Mouse (Mus musculus): ENCODE data around the gene Hsd11b2.

The Hsd11b2 gene

DNA sequence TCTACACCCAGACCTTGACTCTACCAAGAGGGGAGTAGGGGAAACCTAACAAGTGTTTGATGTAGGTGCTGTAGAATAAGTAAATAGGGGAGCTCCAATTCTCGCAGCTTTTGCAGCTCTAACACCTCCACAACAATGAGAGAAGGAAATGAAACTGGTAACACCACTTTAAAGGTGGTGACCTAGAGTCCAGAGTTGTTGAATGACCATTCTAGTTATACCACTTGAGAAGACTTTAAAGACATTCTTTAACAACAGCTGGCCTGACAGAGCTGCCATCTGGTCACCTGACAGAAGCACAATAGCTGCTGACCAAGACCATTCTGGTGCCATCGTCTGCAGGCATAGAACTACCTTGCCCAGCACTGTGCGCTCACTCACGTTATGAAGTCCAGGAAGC, 20.4 kb downstream of the Hsd11b2 start:
- no peaks in the 10 kb centered on the region for H3K9me3 ChIP-seq (ENCODE audit: low read length)
- no peaks in the 10 kb centered on the region for H3K4me1 ChIP-seq (replicated peaks; ENCODE audit: low read depth, low read length)
- no peak for TF ChIP-seq NANOG (IDR thresholded peaks at IDR 0.05; ENCODE audit: borderline replicate concordance, low read length)
- TF ChIP-seq CTCF (conservative IDR thresholded peaks at IDR 0.05; ENCODE audit: low read length), result no peak
- TF ChIP-seq POU5F1 (IDR thresholded peaks at IDR 0.05; ENCODE audit: borderline replicate concordance, low read length), result no peak
- peaks cover 67% of the 10 kb centered on the region for H3K36me3 ChIP-seq (ENCODE audit: insufficient read depth, low read length)
- no peak overlapping the region for H3K4me3 ChIP-seq (replicated peaks; ENCODE audit: low read length)
- H3K27me3 ChIP-seq (ENCODE audit: insufficient read depth, low read length), result no peaks in the 10 kb centered on the region

DNA sequence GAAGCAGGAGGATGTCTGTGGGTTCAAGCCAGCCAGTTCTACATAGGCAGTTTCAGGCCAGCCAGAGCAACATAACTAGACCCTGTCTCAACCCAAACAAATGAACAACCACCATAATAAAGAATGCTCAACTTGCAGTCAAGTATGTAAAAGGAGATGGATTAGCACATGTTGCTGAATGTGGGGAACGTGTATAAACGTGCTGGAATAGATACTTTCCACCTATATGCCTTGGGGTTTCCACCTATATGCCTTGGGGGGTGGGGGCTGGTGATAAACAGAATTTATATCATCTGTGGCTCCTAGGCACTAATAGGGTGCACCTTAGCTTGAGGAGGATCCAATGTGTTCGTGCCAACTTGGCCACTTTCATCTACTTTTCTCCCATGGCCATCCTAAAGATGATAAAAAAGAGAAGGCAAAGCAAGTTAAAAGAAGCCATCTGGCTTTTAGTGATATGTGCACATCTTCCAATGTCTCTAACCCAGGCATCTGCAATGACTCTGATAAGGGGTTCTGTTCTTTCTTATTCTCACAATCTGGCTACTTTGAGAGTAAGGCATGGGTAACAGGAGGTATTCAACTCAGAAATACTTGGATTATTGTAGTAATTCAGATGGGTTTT, 23.6 kb downstream of the Hsd11b2 start:
- Histone ChIP-seq H3K9me3 (ENCODE audit: low read length) (no peaks in the 10 kb centered on the region), H3K4me3 (replicated peaks; ENCODE audit: low read length) (no peak overlapping the region), H3K27me3 (ENCODE audit: insufficient read depth, low read length) (no peaks in the 10 kb centered on the region), H3K4me1 (replicated peaks; ENCODE audit: low read depth, low read length) (no peaks in the 10 kb centered on the region; the same call in 1 of the 2 replicates), H3K36me3 (ENCODE audit: insufficient read depth, low read length) (peaks cover 39% of the 10 kb centered on the region)
- TF ChIP-seq CTCF (conservative IDR thresholded peaks at IDR 0.05; ENCODE audit: low read length), result no peak
- TF ChIP-seq NANOG (IDR thresholded peaks at IDR 0.05; ENCODE audit: borderline replicate concordance, low read length), result no peak
- no peak for TF ChIP-seq POU5F1 (IDR thresholded peaks at IDR 0.05; ENCODE audit: borderline replicate concordance, low read length)

DNA sequence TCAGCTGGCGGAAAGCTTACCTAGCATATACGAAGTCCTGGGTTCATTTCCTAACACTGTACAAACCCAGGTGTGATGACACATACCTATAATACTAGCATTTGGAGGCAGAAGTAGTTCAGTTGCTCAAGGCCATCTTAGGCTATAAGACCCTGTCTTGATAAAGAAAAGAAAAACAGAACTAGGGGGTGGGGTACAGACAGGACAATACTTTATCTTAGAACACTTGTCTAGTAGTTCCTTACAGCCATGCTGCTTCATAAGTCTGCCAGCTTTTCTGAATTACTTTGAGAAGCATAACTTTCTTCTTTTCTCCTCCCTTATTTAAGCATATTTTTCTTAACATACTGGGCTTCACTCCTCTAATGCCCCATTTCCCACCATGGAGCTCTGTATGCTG, 24.3 kb downstream of the Hsd11b2 start:
- no peak overlapping the region for H3K4me3 ChIP-seq (replicated peaks; ENCODE audit: low read length)
- H3K9me3 ChIP-seq (ENCODE audit: low read length), result no peaks in the 10 kb centered on the region
- H3K4me1 ChIP-seq (replicated peaks; ENCODE audit: low read depth, low read length), result no peaks in the 10 kb centered on the region; the same call in 1 of the 2 replicates
- H3K36me3 ChIP-seq (ENCODE audit: insufficient read depth, low read length), result peaks cover 32% of the 10 kb centered on the region
- TF ChIP-seq POU5F1 (IDR thresholded peaks at IDR 0.05; ENCODE audit: borderline replicate concordance, low read length), result no peak
- TF ChIP-seq NANOG (IDR thresholded peaks at IDR 0.05; ENCODE audit: borderline replicate concordance, low read length), result no peak
- TF ChIP-seq CTCF (conservative IDR thresholded peaks at IDR 0.05; ENCODE audit: low read length), result no peak
- H3K27me3 ChIP-seq (ENCODE audit: insufficient read depth, low read length), result no peaks in the 10 kb centered on the region

DNA sequence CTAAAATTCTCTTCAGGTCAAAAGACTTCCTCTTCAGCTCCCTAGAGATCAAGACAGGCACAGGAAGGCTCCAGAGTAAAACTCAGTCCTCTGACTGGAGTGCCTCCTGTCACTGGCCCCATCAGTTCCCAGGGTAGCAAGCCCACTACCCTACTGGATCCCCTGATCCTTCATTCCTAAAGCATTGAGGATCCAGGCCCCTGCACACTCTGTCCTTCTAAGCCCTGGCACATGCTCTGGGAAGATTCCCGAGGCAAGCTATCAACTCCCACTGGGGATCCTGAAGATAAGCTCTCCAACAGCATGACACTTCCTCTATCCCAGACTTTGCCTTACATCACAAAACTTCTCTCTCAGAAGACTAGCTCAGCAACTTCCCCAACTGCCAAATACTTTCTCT, 25.1 kb downstream of the Hsd11b2 start:
- H3K4me1 ChIP-seq (replicated peaks; ENCODE audit: low read depth, low read length), result no peaks in the 10 kb centered on the region; the same call in 1 of the 2 replicates
- peaks cover 23% of the 10 kb centered on the region for H3K36me3 ChIP-seq (ENCODE audit: insufficient read depth, low read length)
- H3K9me3 ChIP-seq (ENCODE audit: low read length), result no peaks in the 10 kb centered on the region
- H3K27me3 ChIP-seq (ENCODE audit: insufficient read depth, low read length), result no peaks in the 10 kb centered on the region
- no peak overlapping the region for H3K4me3 ChIP-seq (replicated peaks; ENCODE audit: low read length)
- TF ChIP-seq NANOG (IDR thresholded peaks at IDR 0.05; ENCODE audit: borderline replicate concordance, low read length) (no peak), CTCF (conservative IDR thresholded peaks at IDR 0.05; ENCODE audit: low read length) (no peak), POU5F1 (IDR thresholded peaks at IDR 0.05; ENCODE audit: borderline replicate concordance, low read length) (no peak)

DNA sequence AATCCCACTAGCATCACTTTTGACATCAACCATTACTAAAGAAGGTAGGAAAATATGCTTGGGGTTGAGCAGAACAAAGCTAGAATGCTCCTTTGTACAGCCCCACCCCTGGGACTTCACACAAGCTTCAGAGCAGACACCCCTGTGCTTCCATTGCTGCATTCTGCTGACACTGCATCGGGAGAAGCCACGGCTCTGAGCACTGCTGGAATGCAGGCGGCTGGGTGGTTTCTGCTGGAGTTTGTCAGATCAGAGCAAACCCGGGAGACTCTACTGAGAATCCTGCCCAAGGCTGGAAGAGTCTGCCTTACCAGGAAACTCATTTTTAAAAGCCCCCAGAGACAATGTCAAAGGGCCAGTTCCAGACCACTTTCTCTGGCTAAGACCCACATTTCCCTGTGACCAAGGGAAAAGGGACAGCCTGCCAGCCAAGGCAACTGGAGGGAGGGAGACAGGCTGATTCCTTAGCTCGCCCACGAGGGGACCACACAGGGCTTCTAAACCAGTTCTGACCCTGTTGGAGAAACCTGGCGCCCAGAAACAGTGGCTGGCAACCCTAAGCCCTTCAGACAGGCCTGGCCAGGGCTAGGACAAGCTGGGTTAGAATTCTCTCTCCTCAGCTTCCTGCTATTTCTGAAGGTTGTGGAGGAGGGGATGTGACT, 26.1 kb downstream of the Hsd11b2 start:
- Histone ChIP-seq H3K4me1 (replicated peaks; ENCODE audit: low read depth, low read length) (no peaks in the 10 kb centered on the region; the same call in 1 of the 2 replicates), H3K9me3 (ENCODE audit: low read length) (no peaks in the 10 kb centered on the region), H3K36me3 (ENCODE audit: insufficient read depth, low read length) (peaks cover 13% of the 10 kb centered on the region), H3K4me3 (replicated peaks; ENCODE audit: low read length) (no peak overlapping the region), H3K27me3 (ENCODE audit: insufficient read depth, low read length) (no peaks in the 10 kb centered on the region)
- TF ChIP-seq POU5F1 (IDR thresholded peaks at IDR 0.05; ENCODE audit: borderline replicate concordance, low read length) (no peak), CTCF (conservative IDR thresholded peaks at IDR 0.05; ENCODE audit: low read length) (no peak), NANOG (IDR thresholded peaks at IDR 0.05; ENCODE audit: borderline replicate concordance, low read length) (no peak)

DNA sequence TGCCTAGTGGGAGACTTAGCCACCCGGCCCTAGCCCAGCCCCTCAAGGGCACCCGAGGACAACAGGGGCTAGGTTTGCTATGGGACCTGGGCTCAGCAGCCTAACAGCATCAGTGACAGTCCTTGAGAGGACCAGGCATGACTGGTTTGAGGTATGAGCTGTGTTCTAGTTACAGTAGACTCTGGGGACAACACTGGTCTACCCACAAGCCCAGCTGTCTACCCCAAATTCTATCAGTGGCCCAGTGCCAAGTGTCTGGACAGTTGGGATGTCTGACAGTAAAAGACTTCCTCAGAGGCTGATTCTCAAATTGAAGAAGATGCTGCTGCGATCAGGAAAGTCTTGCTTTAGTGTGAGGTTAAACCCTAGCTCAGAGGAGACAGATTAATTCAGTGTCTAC, 26.7 kb downstream of the Hsd11b2 start:
- Histone ChIP-seq H3K36me3 (ENCODE audit: insufficient read depth, low read length) (peaks cover 16% of the 10 kb centered on the region), H3K4me3 (replicated peaks; ENCODE audit: low read length) (no peak overlapping the region), H3K27me3 (ENCODE audit: insufficient read depth, low read length) (no peaks in the 10 kb centered on the region), H3K9me3 (ENCODE audit: low read length) (no peaks in the 10 kb centered on the region), H3K4me1 (replicated peaks; ENCODE audit: low read depth, low read length) (no peaks in the 10 kb centered on the region; the same call in 1 of the 2 replicates)
- TF ChIP-seq NANOG (IDR thresholded peaks at IDR 0.05; ENCODE audit: borderline replicate concordance, low read length), result no peak
- TF ChIP-seq CTCF (conservative IDR thresholded peaks at IDR 0.05; ENCODE audit: low read length), result no peak
- TF ChIP-seq POU5F1 (IDR thresholded peaks at IDR 0.05; ENCODE audit: borderline replicate concordance, low read length), result no peak

DNA sequence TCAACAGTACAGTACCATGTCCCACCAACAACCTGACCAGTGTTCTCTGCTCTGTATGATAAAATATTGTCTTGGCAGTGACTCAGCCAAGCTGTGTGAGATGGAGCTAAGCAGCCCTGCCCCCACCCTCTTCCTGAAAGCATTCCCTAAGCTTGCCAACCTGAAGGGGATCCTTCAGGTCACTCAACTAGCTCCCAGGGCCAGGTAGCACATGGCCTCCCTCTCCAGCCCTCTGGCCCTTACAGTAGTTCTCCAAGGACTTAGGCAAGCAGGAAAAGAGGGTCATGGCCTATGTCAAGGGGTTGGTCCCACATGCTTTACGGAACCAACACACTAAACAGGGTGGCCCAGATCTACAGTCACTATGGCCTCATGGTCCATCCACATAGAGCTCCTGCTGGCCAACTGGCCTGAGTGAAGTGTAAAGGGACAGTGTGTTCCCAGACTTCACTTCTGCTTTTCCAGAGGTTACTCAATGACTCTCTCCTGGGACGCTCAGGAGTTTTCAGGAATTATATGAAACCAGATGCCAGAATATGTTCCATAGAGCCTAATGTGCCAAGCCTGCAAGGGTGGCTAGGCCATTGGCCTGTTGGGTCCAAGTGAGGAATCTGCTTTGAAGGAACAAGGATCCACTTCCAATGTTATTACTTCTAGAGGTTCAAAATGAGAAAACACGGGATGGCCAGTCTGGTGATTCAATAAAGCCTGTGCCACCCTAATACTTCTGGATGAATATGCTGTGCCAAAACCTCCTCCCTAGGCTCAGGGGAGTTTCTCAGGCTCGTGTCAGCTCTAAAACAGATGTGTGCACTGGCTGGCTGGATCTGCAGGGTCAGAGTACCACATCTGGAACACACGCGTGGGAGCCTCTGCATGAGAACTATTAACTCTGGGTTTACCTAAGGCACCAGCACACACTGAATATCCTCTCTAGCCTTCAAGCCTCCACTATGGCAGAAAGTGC, 28.1 kb downstream of the Hsd11b2 start:
- TF ChIP-seq CTCF (conservative IDR thresholded peaks at IDR 0.05; ENCODE audit: low read length), result no peak
- TF ChIP-seq POU5F1 (IDR thresholded peaks at IDR 0.05; ENCODE audit: borderline replicate concordance, low read length), result no peak
- no peak overlapping the region for H3K4me3 ChIP-seq (replicated peaks; ENCODE audit: low read length)
- H3K36me3 ChIP-seq (ENCODE audit: insufficient read depth, low read length), result peaks cover 17% of the 10 kb centered on the region
- H3K27me3 ChIP-seq (ENCODE audit: insufficient read depth, low read length), result no peaks in the 10 kb centered on the region
- no peaks in the 10 kb centered on the region; the same call in 1 of the 2 replicates for H3K4me1 ChIP-seq (replicated peaks; ENCODE audit: low read depth, low read length)
- no peaks in the 10 kb centered on the region for H3K9me3 ChIP-seq (ENCODE audit: low read length)

DNA sequence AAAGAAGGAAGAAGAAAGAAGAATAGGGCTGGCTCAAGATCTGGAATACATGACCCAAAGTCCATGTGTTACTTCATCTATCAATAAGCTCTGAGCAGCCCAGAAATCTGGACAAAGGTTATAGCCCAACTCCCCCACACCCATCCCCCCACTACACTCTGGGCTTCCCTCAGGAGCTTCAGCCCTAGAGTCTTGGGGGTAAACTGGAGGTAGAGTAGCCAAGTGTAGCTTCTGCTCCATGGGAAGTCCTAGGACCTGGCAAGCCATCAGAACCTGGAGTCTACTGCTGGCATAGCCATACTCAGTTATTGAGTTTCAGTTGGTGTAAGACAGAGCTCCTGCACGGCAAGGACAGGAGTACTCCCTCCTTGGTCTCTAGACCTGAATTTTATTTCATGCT, 31.0 kb downstream of the Hsd11b2 start:
- no peak overlapping the region for H3K4me3 ChIP-seq (replicated peaks; ENCODE audit: low read length)
- peaks cover 6% of the 10 kb centered on the region for H3K4me1 ChIP-seq (replicated peaks; ENCODE audit: low read depth, low read length)
- H3K9me3 ChIP-seq (ENCODE audit: low read length), result no peaks in the 10 kb centered on the region
- H3K36me3 ChIP-seq (ENCODE audit: insufficient read depth, low read length), result peaks cover 21% of the 10 kb centered on the region; the same call in 1 of the 2 replicates
- H3K27me3 ChIP-seq (ENCODE audit: insufficient read depth, low read length), result no peaks in the 10 kb centered on the region
- TF ChIP-seq CTCF (conservative IDR thresholded peaks at IDR 0.05; ENCODE audit: low read length) (no peak), POU5F1 (IDR thresholded peaks at IDR 0.05; ENCODE audit: borderline replicate concordance, low read length) (no peak), NANOG (IDR thresholded peaks at IDR 0.05; ENCODE audit: borderline replicate concordance, low read length) (no peak)

Measured in E14TG2a.4 (cell line).